Mouse (Mus musculus): ENCODE measurements around the gene Aldh16a1.

Aldh16a1 gene

DNA sequence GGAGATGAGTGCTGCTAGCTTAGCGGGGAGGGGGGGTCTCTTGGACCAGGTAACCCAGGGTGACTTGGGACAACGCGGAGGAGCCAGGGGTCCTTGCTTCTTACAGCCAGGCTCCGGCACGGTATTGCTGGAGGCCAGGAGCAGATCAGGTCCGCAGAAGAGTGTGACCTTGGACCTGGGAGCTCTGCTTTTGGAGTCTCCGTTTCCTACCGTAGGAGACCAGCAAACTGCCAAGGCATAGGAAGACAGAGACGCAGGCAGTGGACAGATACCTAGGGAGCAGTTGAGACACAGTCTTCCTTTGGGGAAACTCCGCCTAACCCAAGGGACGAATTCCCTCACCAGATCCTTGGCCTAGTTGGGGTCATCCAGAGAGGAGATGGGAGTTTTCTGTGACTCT is 11.3 kb upstream of the Aldh16a1 start:
- no peak for TF ChIP-seq CTCF (conservative IDR thresholded peaks at IDR 0.05; ENCODE audit: low read length)
- no peak for TF ChIP-seq POU5F1 (IDR thresholded peaks at IDR 0.05; ENCODE audit: borderline replicate concordance, low read length)
- no peak for TF ChIP-seq NANOG (IDR thresholded peaks at IDR 0.05; ENCODE audit: borderline replicate concordance, low read length)
- H3K4me1 ChIP-seq (replicated peaks; ENCODE audit: low read depth, low read length): peaks cover 77% of the 10 kb centered on the region
- no peak overlapping the region for H3K4me3 ChIP-seq (replicated peaks; ENCODE audit: low read length)
- H3K27me3 ChIP-seq (ENCODE audit: insufficient read depth, low read length): peaks cover 76% of the 10 kb centered on the region
- H3K36me3 ChIP-seq (ENCODE audit: insufficient read depth, low read length): peaks cover 8% of the 10 kb centered on the region
- H3K9me3 ChIP-seq (ENCODE audit: low read length): peaks cover 13% of the 10 kb centered on the region

DNA sequence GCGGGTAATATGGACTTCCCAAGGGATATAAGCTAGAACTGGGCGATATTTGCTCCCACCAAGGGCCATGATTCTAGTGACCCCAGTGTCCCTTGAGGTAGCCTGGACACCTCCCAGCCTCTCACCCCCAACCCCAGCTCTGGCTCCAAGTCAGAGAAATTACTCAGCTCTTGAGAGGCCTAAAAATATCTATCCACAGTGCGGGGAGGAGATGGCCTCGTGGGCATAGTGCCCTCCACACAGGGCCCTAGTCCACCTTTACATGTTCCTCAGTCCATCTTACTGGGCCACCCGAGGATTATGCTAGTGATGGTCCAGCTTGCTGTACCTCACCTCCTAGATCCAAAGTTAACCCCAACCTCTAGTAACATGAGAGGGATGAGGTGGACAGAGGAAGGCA is 10.4 kb upstream of the Aldh16a1 start:
- no peak for TF ChIP-seq NANOG (IDR thresholded peaks at IDR 0.05; ENCODE audit: borderline replicate concordance, low read length)
- no peak for TF ChIP-seq CTCF (conservative IDR thresholded peaks at IDR 0.05; ENCODE audit: low read length)
- Histone ChIP-seq H3K4me3 (replicated peaks; ENCODE audit: low read length) (peak overlapping the region; percentile 86; the same call in 1 of the 2 replicates), H3K27me3 (ENCODE audit: insufficient read depth, low read length) (peaks cover 67% of the 10 kb centered on the region), H3K36me3 (ENCODE audit: insufficient read depth, low read length) (peaks cover 17% of the 10 kb centered on the region), H3K9me3 (ENCODE audit: low read length) (peaks cover 6% of the 10 kb centered on the region), H3K4me1 (replicated peaks; ENCODE audit: low read depth, low read length) (peaks cover 72% of the 10 kb centered on the region)

DNA sequence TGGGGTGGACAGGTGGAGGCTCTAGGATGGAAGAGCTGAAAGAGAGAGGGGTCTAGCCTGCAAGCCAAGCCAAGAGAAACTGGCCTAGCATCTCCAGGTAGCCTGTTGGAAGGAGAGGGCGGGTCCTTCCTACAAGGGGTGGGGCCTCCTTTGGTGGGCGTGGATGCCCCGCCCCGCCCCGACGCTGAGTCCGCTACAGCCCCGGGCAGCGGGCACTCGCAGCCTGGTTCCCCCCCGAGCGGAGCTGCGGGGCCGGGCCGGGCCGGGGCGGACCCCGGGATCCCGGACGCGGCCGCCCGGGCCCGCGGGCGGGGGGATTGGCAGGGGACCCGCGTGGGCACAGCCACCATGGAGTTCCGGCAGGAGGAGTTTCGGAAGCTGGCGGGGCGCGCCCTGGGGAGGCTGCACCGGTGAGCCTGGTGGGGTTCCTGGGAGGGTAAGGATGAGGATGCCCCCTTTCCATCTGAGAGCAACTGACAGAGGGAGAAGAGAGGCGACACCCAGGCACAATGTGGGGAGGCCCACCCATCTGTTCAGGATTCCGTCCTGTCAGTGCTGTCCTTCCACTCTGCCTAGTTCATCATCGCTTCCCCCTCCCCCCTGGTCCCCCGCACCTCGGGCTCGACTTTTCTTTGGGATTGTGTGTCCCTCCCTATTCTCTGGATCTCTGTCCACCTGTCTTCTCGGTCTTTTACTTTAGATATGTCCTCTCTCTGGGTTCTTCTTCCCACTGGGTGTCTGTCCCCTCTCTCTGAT is 9.5 kb upstream of the Aldh16a1 start, which contains the start of gene Slc17a7:
TSS of gene Slc17a7 (plus strand) at position 215 of the 756 bp plus-strand sequence.
- H3K4me1 ChIP-seq (replicated peaks; ENCODE audit: low read depth, low read length): peaks cover 66% of the 10 kb centered on the region
- H3K4me3 ChIP-seq (replicated peaks; ENCODE audit: low read length): peak within 1 kb of the TSS; percentile 86
- peaks cover 58% of the 10 kb centered on the region for H3K27me3 ChIP-seq (ENCODE audit: insufficient read depth, low read length)
- H3K9me3 ChIP-seq (ENCODE audit: low read length): no peaks in the 10 kb centered on the region
- no peak for TF ChIP-seq POU5F1 (IDR thresholded peaks at IDR 0.05; ENCODE audit: borderline replicate concordance, low read length)
- no peak for TF ChIP-seq NANOG (IDR thresholded peaks at IDR 0.05; ENCODE audit: borderline replicate concordance, low read length)
- no peak for TF ChIP-seq CTCF (conservative IDR thresholded peaks at IDR 0.05; ENCODE audit: low read length)
- peaks cover 21% of the 10 kb centered on the region for H3K36me3 ChIP-seq (ENCODE audit: insufficient read depth, low read length)

DNA sequence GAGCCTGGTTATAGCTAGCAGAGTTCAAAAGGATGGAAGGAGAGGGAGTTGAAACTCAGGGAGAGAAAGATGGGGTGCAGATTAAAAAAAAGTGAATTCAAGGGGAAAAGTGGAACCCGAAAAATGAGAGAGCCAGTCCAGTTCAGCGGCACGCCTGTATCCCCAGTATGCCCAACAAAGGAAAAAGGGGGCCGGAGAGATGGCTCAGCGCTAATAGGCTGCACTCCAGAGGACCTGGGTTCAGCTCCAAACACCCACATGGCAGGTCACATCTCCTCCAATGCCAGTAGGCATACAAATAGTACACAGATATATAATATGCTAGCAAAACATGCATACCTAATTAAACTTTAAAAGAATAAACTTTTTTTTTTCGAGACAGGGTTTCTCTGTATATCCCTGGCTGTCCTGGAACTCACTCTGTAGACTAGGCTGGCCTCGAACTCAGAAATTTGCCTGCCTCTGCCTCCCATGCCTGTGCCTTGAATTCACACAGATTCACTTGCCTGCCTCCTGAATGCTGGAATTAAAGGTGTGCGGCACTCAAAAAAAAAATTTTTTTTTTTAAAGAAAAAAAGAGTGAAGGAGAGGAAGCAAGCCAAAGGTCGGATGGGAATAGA is 8.7 kb upstream of the Aldh16a1 start:
- Histone ChIP-seq H3K27me3 (ENCODE audit: insufficient read depth, low read length) (peaks cover 50% of the 10 kb centered on the region), H3K9me3 (ENCODE audit: low read length) (no peaks in the 10 kb centered on the region), H3K4me3 (replicated peaks; ENCODE audit: low read length) (peak overlapping the region; percentile 86; the same call in 1 of the 2 replicates), H3K36me3 (ENCODE audit: insufficient read depth, low read length) (peaks cover 27% of the 10 kb centered on the region), H3K4me1 (replicated peaks; ENCODE audit: low read depth, low read length) (peaks cover 61% of the 10 kb centered on the region)
- TF ChIP-seq CTCF (conservative IDR thresholded peaks at IDR 0.05; ENCODE audit: low read length) (no peak), POU5F1 (IDR thresholded peaks at IDR 0.05; ENCODE audit: borderline replicate concordance, low read length) (no peak), NANOG (IDR thresholded peaks at IDR 0.05; ENCODE audit: borderline replicate concordance, low read length) (no peak)

DNA sequence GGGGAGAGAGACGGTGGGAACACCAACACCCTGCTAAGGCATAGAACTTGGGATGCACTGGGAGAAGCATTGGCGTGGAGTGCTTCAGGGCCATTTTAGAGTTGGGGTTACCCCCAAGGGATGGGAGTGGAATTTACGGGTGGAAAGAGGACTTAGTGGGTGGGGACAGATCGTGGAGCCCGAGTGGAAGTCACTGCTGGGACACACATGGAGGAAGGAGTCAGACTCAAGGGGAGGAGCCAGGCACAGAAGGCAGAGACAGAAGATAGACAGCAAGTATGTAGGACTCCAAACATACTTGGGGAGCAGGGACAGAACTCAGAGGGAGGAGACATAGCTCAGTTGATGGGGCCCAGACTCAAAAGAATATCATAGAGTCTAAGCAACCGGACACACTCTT is 8.2 kb upstream of the Aldh16a1 start:
- peaks cover 44% of the 10 kb centered on the region for H3K27me3 ChIP-seq (ENCODE audit: insufficient read depth, low read length)
- peaks cover 55% of the 10 kb centered on the region for H3K4me1 ChIP-seq (replicated peaks; ENCODE audit: low read depth, low read length)
- H3K36me3 ChIP-seq (ENCODE audit: insufficient read depth, low read length): peaks cover 33% of the 10 kb centered on the region
- no peak for TF ChIP-seq CTCF (conservative IDR thresholded peaks at IDR 0.05; ENCODE audit: low read length)
- TF ChIP-seq NANOG (IDR thresholded peaks at IDR 0.05; ENCODE audit: borderline replicate concordance, low read length): no peak
- no peak for TF ChIP-seq POU5F1 (IDR thresholded peaks at IDR 0.05; ENCODE audit: borderline replicate concordance, low read length)
- H3K4me3 ChIP-seq (replicated peaks; ENCODE audit: low read length): peak overlapping the region; percentile 62
- no peaks in the 10 kb centered on the region for H3K9me3 ChIP-seq (ENCODE audit: low read length)

DNA sequence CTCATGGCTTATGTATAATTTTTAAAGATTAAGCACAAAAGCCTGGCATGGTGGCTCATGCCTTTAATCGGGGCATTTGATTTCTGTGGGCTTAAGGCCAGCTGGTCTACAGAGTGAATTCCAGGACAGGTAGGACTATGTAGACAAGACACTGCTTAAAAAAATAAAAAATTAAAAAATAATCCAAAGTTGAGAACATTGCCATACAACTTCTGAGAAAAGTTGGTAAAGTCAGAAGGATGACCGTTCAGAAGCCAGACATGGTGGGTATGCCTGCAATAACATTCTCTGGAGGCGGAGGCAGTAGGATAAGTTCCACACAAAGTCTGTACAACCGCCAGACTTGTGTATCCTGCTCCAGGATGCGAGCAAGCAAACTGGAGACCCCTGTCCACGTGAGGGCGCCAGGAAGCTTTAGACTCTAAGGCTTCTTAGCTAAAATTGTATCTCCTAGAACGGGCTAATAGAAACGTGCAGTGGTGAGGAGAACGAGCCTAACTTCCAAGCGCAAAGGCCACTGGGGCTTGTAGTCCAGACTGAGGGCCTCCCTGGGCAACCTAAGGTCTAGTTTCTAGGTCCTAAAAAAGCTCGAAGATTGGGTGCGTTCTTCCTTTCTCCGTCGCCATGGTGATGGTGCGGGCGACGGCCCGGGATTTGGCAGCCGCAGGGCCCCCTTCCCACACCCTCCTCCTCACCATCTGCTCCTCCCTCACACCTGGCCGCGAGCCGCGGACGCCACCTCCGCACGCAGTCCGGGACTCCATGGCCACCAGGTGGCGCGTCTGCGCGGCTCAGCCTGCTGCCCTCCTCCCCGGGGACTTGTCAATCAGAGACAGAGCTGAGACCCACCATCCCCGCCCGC is 7.5 kb upstream of the Aldh16a1 start:
- peak overlapping the region; percentile 62 for H3K4me3 ChIP-seq (replicated peaks; ENCODE audit: low read length)
- H3K9me3 ChIP-seq (ENCODE audit: low read length): no peaks in the 10 kb centered on the region
- peaks cover 49% of the 10 kb centered on the region for H3K4me1 ChIP-seq (replicated peaks; ENCODE audit: low read depth, low read length)
- H3K36me3 ChIP-seq (ENCODE audit: insufficient read depth, low read length): peaks cover 38% of the 10 kb centered on the region
- no peak for TF ChIP-seq POU5F1 (IDR thresholded peaks at IDR 0.05; ENCODE audit: borderline replicate concordance, low read length)
- peak; percentile 15 for TF ChIP-seq CTCF (conservative IDR thresholded peaks at IDR 0.05; ENCODE audit: low read length)
- H3K27me3 ChIP-seq (ENCODE audit: insufficient read depth, low read length): peaks cover 37% of the 10 kb centered on the region

DNA sequence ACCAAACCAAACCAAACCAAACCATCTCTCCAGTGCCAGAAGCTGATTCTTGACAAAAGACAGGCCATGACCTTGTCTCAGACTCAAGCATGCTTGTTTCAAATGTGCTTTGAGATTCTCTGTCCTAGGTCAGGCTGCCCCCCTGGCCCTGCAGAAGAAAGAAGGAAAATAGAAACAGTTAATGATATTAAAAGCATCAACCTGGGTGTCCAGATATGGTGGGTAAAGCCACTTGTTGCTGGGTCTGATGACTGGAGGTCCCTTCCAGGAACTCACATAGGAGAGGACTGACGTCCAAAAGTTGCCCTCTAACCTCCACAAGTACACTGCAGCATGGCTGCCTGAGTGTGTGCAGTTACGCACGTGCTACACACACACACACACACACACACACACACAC is 6.5 kb upstream of the Aldh16a1 start:
- Histone ChIP-seq H3K27me3 (ENCODE audit: insufficient read depth, low read length) (peaks cover 29% of the 10 kb centered on the region), H3K36me3 (ENCODE audit: insufficient read depth, low read length) (peaks cover 38% of the 10 kb centered on the region), H3K4me1 (replicated peaks; ENCODE audit: low read depth, low read length) (peaks cover 51% of the 10 kb centered on the region), H3K4me3 (replicated peaks; ENCODE audit: low read length) (no peak overlapping the region), H3K9me3 (ENCODE audit: low read length) (no peaks in the 10 kb centered on the region)
- TF ChIP-seq NANOG (IDR thresholded peaks at IDR 0.05; ENCODE audit: borderline replicate concordance, low read length) (no peak), CTCF (conservative IDR thresholded peaks at IDR 0.05; ENCODE audit: low read length) (no peak), POU5F1 (IDR thresholded peaks at IDR 0.05; ENCODE audit: borderline replicate concordance, low read length) (no peak)

DNA sequence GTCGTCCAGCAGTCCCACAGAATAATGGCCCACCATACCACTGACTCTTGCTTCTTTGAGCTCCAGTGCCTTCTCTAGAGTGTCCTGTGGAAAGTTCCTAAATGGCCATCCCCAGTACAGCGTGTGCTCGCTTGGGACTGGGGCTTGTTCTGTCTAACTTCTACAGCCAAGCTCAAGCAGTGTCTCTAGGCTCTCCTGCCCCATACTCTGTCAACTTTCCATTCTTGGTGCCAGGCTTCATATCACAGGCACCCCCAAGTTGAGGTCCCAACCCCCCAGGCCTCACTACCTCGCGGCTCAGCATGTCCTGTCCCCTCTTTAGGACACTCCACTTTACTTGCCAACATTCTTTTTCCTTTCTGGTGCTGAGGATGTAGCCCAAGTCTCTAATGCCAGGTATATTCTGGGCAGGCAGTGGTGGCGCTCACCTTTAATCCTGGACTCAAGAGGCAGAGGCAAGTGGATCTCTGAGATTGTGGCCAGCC is 6.0 kb upstream of the Aldh16a1 start:
- H3K9me3 ChIP-seq (ENCODE audit: low read length): no peaks in the 10 kb centered on the region
- peaks cover 23% of the 10 kb centered on the region for H3K27me3 ChIP-seq (ENCODE audit: insufficient read depth, low read length)
- H3K4me3 ChIP-seq (replicated peaks; ENCODE audit: low read length): no peak overlapping the region
- peaks cover 51% of the 10 kb centered on the region for H3K4me1 ChIP-seq (replicated peaks; ENCODE audit: low read depth, low read length)
- peaks cover 38% of the 10 kb centered on the region for H3K36me3 ChIP-seq (ENCODE audit: insufficient read depth, low read length)
- TF ChIP-seq POU5F1 (IDR thresholded peaks at IDR 0.05; ENCODE audit: borderline replicate concordance, low read length): no peak
- TF ChIP-seq NANOG (IDR thresholded peaks at IDR 0.05; ENCODE audit: borderline replicate concordance, low read length): no peak
- TF ChIP-seq CTCF (conservative IDR thresholded peaks at IDR 0.05; ENCODE audit: low read length): no peak

All from E14TG2a.4 (cell line).